Mouse (Mus musculus): ENCODE measurements around the gene Azi2. TPM values are rescaled to one million over a fixed set of nuclear protein-coding genes. Genes with fewer than 3 reads are reported as not detected.

The Azi2 gene
- 64.1 and 83.1 TPM in 2 replicates for total RNA-seq (2014; rRNA removed)
- polyA plus RNA-seq (2015; fragmentation: Nextera tagmentation; extraction: Ambion mirVana) = 53.6 and 64.5 TPM in 2 replicates

GRCm38 (mm10) chr9:118040218-118041021 is at the start of gene Azi2:
TSS of gene Azi2 (plus strand) at chr9:118040499.
- peak within 1 kb of the TSS; percentile 72 for H3K4me3 ChIP-seq (ENCODE audit: low read depth, low read length)
- H3K27ac ChIP-seq (ENCODE audit: low read depth, low read length) = peak within 1 kb of the TSS; percentile 84
- no peaks in the 10 kb centered on the region for H3K27me3 ChIP-seq (ENCODE audit: insufficient read depth, low read length)
- peaks cover 9% of the 10 kb centered on the region; the same call in 1 of the 2 replicates for H3K4me1 ChIP-seq (ENCODE audit: insufficient read depth, low read length)
- ATAC-seq (ENCODE audit: low FRiP score) = peak; percentile 98
- no peaks in the 10 kb centered on the region for H3K9me3 ChIP-seq (ENCODE audit: low read length)
- TF ChIP-seq CTCF (IDR thresholded peaks at IDR 0.05) = peak; percentile 97
- H3K4me2 ChIP-seq (ENCODE audit: low read depth, low read length, poor library complexity, severe bottlenecking) = peak within 1 kb of the TSS; percentile 77
- H3K36me3 ChIP-seq (ENCODE audit: insufficient read depth, low read length) = no peaks in the 10 kb centered on the region
- DNase-seq (ENCODE audit: low spot score) = peak; percentile 100
- peak within 1 kb of the TSS; percentile 84 for H3K9ac ChIP-seq (replicated peaks; ENCODE audit: low read length, poor library complexity, severe bottlenecking)
- WGBS = 0% methylated on average over 76 of the region's 87 CpGs

GRCm38 (mm10) chr9:117996631-117997030 is 43.7 kb upstream of the Azi2 start:
- DNase-seq (ENCODE audit: low spot score) (no peak), ATAC-seq (ENCODE audit: low FRiP score) (no peak)
- 96% methylated on average over 5 of the region's 5 CpGs for WGBS
- Histone ChIP-seq H3K4me2 (ENCODE audit: low read depth, low read length, poor library complexity, severe bottlenecking) (no peak overlapping the region), H3K4me1 (ENCODE audit: insufficient read depth, low read length) (no peaks in the 10 kb centered on the region), H3K27ac (ENCODE audit: low read depth, low read length) (no peak overlapping the region), H3K9me3 (ENCODE audit: low read length) (no peaks in the 10 kb centered on the region), H3K9ac (replicated peaks; ENCODE audit: low read length, poor library complexity, severe bottlenecking) (no peak overlapping the region), H3K27me3 (ENCODE audit: insufficient read depth, low read length) (no peaks in the 10 kb centered on the region), H3K4me3 (ENCODE audit: low read depth, low read length) (no peak overlapping the region), H3K36me3 (ENCODE audit: insufficient read depth, low read length) (no peaks in the 10 kb centered on the region)
- TF ChIP-seq CTCF (IDR thresholded peaks at IDR 0.05) = no peak

GRCm38 (mm10) chr9:118001488-118001887 is 38.8 kb upstream of the Azi2 start:
- H3K4me2 ChIP-seq (ENCODE audit: low read depth, low read length, poor library complexity, severe bottlenecking) = no peak overlapping the region
- H3K9ac ChIP-seq (replicated peaks; ENCODE audit: low read length, poor library complexity, severe bottlenecking) = no peak overlapping the region
- no peak overlapping the region for H3K27ac ChIP-seq (ENCODE audit: low read depth, low read length)
- no peak for DNase-seq (ENCODE audit: low spot score)
- ATAC-seq (ENCODE audit: low FRiP score) = no peak
- no peaks in the 10 kb centered on the region for H3K36me3 ChIP-seq (ENCODE audit: insufficient read depth, low read length)
- no peaks in the 10 kb centered on the region for H3K27me3 ChIP-seq (ENCODE audit: insufficient read depth, low read length)
- H3K9me3 ChIP-seq (ENCODE audit: low read length) = no peaks in the 10 kb centered on the region
- H3K4me3 ChIP-seq (ENCODE audit: low read depth, low read length) = no peak overlapping the region
- TF ChIP-seq CTCF (IDR thresholded peaks at IDR 0.05) = no peak
- 94% methylated on average over 3 of the region's 3 CpGs for whole genome bisulfite sequencing
- H3K4me1 ChIP-seq (ENCODE audit: insufficient read depth, low read length) = no peaks in the 10 kb centered on the region

GRCm38 (mm10) chr9:118003218-118003886 is 36.9 kb upstream of the Azi2 start:
- H3K4me2 ChIP-seq (ENCODE audit: low read depth, low read length, poor library complexity, severe bottlenecking) = no peak overlapping the region
- H3K9ac ChIP-seq (replicated peaks; ENCODE audit: low read length, poor library complexity, severe bottlenecking) = no peak overlapping the region
- H3K4me3 ChIP-seq (ENCODE audit: low read depth, low read length) = no peak overlapping the region
- WGBS = 81% methylated on average over 4 of the region's 4 CpGs
- H3K27ac ChIP-seq (ENCODE audit: low read depth, low read length) = no peak overlapping the region
- no peaks in the 10 kb centered on the region for H3K36me3 ChIP-seq (ENCODE audit: insufficient read depth, low read length)
- H3K9me3 ChIP-seq (ENCODE audit: low read length) = no peaks in the 10 kb centered on the region
- DNase-seq (ENCODE audit: low spot score) (no peak), ATAC-seq (ENCODE audit: low FRiP score) (no peak)
- H3K4me1 ChIP-seq (ENCODE audit: insufficient read depth, low read length) = no peaks in the 10 kb centered on the region
- H3K27me3 ChIP-seq (ENCODE audit: insufficient read depth, low read length) = no peaks in the 10 kb centered on the region
- TF ChIP-seq CTCF (IDR thresholded peaks at IDR 0.05) = no peak

GRCm38 (mm10) chr9:118003937-118004336 is 36.4 kb upstream of the Azi2 start:
- Histone ChIP-seq H3K27ac (ENCODE audit: low read depth, low read length) (no peak overlapping the region), H3K4me3 (ENCODE audit: low read depth, low read length) (no peak overlapping the region), H3K27me3 (ENCODE audit: insufficient read depth, low read length) (no peaks in the 10 kb centered on the region), H3K4me2 (ENCODE audit: low read depth, low read length, poor library complexity, severe bottlenecking) (no peak overlapping the region), H3K36me3 (ENCODE audit: insufficient read depth, low read length) (no peaks in the 10 kb centered on the region), H3K9me3 (ENCODE audit: low read length) (no peaks in the 10 kb centered on the region), H3K9ac (replicated peaks; ENCODE audit: low read length, poor library complexity, severe bottlenecking) (no peak overlapping the region), H3K4me1 (ENCODE audit: insufficient read depth, low read length) (no peaks in the 10 kb centered on the region)
- no peak for TF ChIP-seq CTCF (IDR thresholded peaks at IDR 0.05)
- ATAC-seq (ENCODE audit: low FRiP score) = no peak
- WGBS = 94% methylated on average over 4 of the region's 4 CpGs
- DNase-seq (ENCODE audit: low spot score) = no peak

- Histone ChIP-seq H3K27me3 (ENCODE audit: insufficient read depth, low read length) (no peaks in the 10 kb centered on the region), H3K27ac (ENCODE audit: low read depth, low read length) (no peak overlapping the region), H3K4me1 (ENCODE audit: insufficient read depth, low read length) (no peaks in the 10 kb centered on the region), H3K4me3 (ENCODE audit: low read depth, low read length) (no peak overlapping the region), H3K4me2 (ENCODE audit: low read depth, low read length, poor library complexity, severe bottlenecking) (no peak overlapping the region), H3K9me3 (ENCODE audit: low read length) (no peaks in the 10 kb centered on the region), H3K36me3 (ENCODE audit: insufficient read depth, low read length) (no peaks in the 10 kb centered on the region), H3K9ac (replicated peaks; ENCODE audit: low read length, poor library complexity, severe bottlenecking) (no peak overlapping the region)
- WGBS = 94% methylated on average over 3 of the region's 3 CpGs
- no peak for TF ChIP-seq CTCF (IDR thresholded peaks at IDR 0.05)
- DNase-seq (ENCODE audit: low spot score) = no peak
- ATAC-seq (ENCODE audit: low FRiP score) = no peak
Observed at GRCm38 (mm10) chr9:118012928-118013327, 27.4 kb upstream of the Azi2 start.

All from midbrain, postnatal 0 days (tissue).